Mouse (Mus musculus) megakaryocyte, embryonic 14.5 days (primary cell): Measurements from ENCODE around the gene Zfp638.

ENCODE experiments used
- FLI1 ChIP-seq: IDR thresholded peaks from 2 replicates; pipeline ENCODE4 v1.6.1; 2012; ENCODE audit warnings: low read length, inconsistent platforms, mixed read lengths
- GATA1 ChIP-seq: IDR thresholded peaks from 3 replicates; pipeline ENCODE4 v1.6.1; 2012; ENCODE audit warnings: mixed read lengths, low read length, inconsistent platforms, borderline replicate concordance

DNA sequence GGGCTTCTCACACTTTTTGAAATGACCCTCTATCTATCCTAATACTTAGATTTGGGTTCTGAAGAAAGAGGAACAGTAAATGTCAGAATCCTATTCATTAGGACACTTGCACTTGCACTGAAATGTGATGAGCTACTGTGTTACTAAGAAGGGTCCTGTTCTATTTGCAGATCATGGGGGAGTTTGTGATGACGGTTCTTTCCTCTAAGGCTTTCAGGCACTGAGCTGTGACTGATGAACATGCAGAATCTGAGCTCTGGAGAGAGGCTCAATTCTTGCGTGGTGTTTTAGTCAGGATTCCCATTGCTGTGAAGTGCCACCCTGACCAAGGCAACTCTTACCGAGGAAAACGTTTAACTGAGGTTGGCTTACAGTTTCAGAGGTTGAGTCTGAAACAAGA, 32.2 kb downstream of the Zfp638 start:
- TF ChIP-seq GATA1: no peak
- no peak for TF ChIP-seq FLI1
